Mouse (Mus musculus) embryonic facial prominence, embryonic 15.5 days (tissue): ENCODE measurements at regions not wholly inside any gene's neighbourhood (a gene's known extent, or its start where the extent isn't known, plus 50 kb on each side); places are given as distances from the start of the nearest gene placed in this dataset.

Experiments
- ATAC-seq: fragments of 200-750 bp; cut with Nextera tagmentation; 2 replicates; pipeline ENCODE4 v1.8.0; 2017; ENCODE audit warnings: low read depth, moderate TSS enrichment; ENCODE audit not compliant: insufficient number of reproducible peaks, low FRiP score, low TSS enrichment
- H3K27ac ChIP-seq: fragments of 300-500 bp; sonication (generic); replicated peaks from 2 replicates; pipeline ENCODE4 v1.5.1; 2015; ENCODE audit warnings: mild to moderate bottlenecking, inconsistent platforms
- H3K27me3 ChIP-seq: fragments of 300-500 bp; sonication (generic); 2 replicates; pipeline ENCODE4 v1.6.1; 2015; ENCODE audit warnings: inconsistent platforms
- H3K36me3 ChIP-seq: fragments of 300-500 bp; sonication (generic); 2 replicates; pipeline ENCODE4 v1.6.1; 2015; ENCODE audit warnings: mild to moderate bottlenecking, inconsistent platforms
- H3K4me1 ChIP-seq: fragments of 300-500 bp; sonication (generic); 2 replicates; pipeline ENCODE4 v1.6.1; 2015; ENCODE audit warnings: inconsistent platforms
- H3K4me2 ChIP-seq: fragments of 300-500 bp; sonication (generic); replicated peaks from 2 replicates; pipeline ENCODE4 v1.6.1; 2015; ENCODE audit warnings: mild to moderate bottlenecking, inconsistent platforms
- H3K4me3 ChIP-seq: fragments of 300-500 bp; sonication (generic); replicated peaks from 2 replicates; pipeline ENCODE4 v1.5.1; 2015; ENCODE audit warnings: mild to moderate bottlenecking, inconsistent platforms
- H3K9ac ChIP-seq: fragments of 300-500 bp; sonication (generic); 2 replicates; pipeline ENCODE4 v1.6.1; 2015; ENCODE audit warnings: inconsistent platforms
- H3K9me3 ChIP-seq: fragments of 300-500 bp; sonication (generic); replicated peaks from 2 replicates; pipeline ENCODE4 v1.6.1; 2016; ENCODE audit warnings: inconsistent platforms
- WGBS: fragments of 180-500 bp; shearing (Covaris S2); methylation state at CpG from one replicate; pipeline ENCODE4 v1.1.7; 2015; 5-methylcytosine and 5-hydroxymethylcytosine counted together

DNA sequence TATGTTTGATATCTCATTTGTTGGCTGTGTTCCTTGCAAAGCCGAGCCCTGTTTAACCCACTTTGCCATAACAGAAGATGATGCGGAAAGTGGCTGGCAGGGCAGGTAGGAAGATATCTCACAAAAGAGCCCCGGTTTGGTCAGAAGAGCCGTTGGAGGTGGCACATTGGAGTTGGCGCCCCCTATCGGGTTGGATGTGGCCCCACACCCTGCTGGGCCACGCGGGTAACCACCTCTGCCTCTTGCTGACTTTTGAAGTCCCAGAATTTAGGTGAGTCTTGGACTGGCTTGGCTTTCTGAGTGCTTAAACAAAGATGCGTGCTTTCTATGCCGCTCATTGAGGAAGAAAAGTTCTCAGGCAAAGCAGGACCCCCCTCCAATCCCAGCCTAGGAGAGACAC, 56.1 kb downstream of the Gm4791 start:
- Histone ChIP-seq H3K4me3 (no peak overlapping the region), H3K9me3 (0 out of 2 replicates have a peak, but pooled peaks cover 4% of the 10 kb centered on the region), H3K9ac (no peak overlapping the region), H3K27me3 (no peaks in the 10 kb centered on the region), H3K4me1 (no peaks in the 10 kb centered on the region), H3K36me3 (no peaks in the 10 kb centered on the region), H3K4me2 (no peak overlapping the region), H3K27ac (no peak overlapping the region)
- no peak for ATAC-seq
- 78% methylated on average over 10 of the region's 10 CpGs for WGBS

DNA sequence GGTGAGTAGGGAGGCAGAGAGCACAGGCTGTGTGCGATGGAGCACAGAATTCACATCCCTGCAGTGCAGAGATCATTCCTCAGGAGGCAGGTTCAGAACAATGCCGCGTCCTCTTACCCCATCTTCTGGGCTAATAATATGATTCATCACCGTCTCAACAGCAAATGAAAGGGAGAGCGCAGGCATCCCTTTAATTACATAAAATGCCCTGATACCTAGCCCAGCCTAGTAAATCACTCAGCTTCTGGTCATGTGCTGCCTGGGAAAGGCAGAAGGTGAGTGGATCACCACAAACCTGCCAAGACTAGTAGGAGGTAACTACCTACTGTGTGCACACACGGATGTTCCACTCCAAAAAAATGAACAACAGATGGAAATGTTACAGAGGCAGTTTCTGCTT, 57.0 kb downstream of the Gm4791 start:
- no peak overlapping the region for H3K4me2 ChIP-seq
- H3K9me3 ChIP-seq = no peaks in the 10 kb centered on the region
- no peak overlapping the region for H3K27ac ChIP-seq
- H3K36me3 ChIP-seq = no peaks in the 10 kb centered on the region
- H3K4me3 ChIP-seq = no peak overlapping the region
- H3K27me3 ChIP-seq = no peaks in the 10 kb centered on the region
- ATAC-seq = no peak
- H3K4me1 ChIP-seq = no peaks in the 10 kb centered on the region
- H3K9ac ChIP-seq = no peak overlapping the region
- 63% methylated on average over 6 of the region's 6 CpGs for WGBS

GRCm38 (mm10) chr9:47059339-47060005, 60.9 kb downstream of the Gm4791 start:
- Histone ChIP-seq H3K4me3 (no peak overlapping the region), H3K9me3 (no peaks in the 10 kb centered on the region), H3K27ac (no peak overlapping the region), H3K27me3 (no peaks in the 10 kb centered on the region), H3K4me1 (no peaks in the 10 kb centered on the region), H3K9ac (no peak overlapping the region), H3K4me2 (no peak overlapping the region), H3K36me3 (no peaks in the 10 kb centered on the region)
- WGBS = 57% methylated on average over 7 of the region's 7 CpGs
- ATAC-seq = no peak

- WGBS = 92% methylated on average over 2 of the region's 2 CpGs
- H3K4me3 ChIP-seq = no peak overlapping the region
Observed at GRCm38 (mm10) chr9:47060757-47061156, 62.2 kb downstream of the Gm4791 start.

GRCm38 (mm10) chr9:47062516-47062915, 64.0 kb downstream of the Gm4791 start:
- no peak for ATAC-seq
- no peaks in the 10 kb centered on the region for H3K9me3 ChIP-seq
- H3K4me3 ChIP-seq = no peak overlapping the region
- no peak overlapping the region for H3K27ac ChIP-seq
- no peak overlapping the region for H3K4me2 ChIP-seq
- H3K27me3 ChIP-seq = no peaks in the 10 kb centered on the region
- 63% methylated on average over 7 of the region's 7 CpGs for WGBS
- no peak overlapping the region for H3K9ac ChIP-seq
- H3K36me3 ChIP-seq = no peaks in the 10 kb centered on the region
- H3K4me1 ChIP-seq = no peaks in the 10 kb centered on the region

More at GRCm38 (mm10) chr9:47060757-47061156, 62.2 kb downstream of the Gm4791 start:
- Histone ChIP-seq H3K9me3 (no peaks in the 10 kb centered on the region), H3K4me1 (no peaks in the 10 kb centered on the region), H3K27ac (no peak overlapping the region), H3K9ac (no peak overlapping the region), H3K27me3 (no peaks in the 10 kb centered on the region), H3K4me2 (no peak overlapping the region), H3K36me3 (no peaks in the 10 kb centered on the region)
- ATAC-seq = no peak

- 72% methylated on average over 5 of the region's 5 CpGs for WGBS
- Histone ChIP-seq H3K9me3 (no peaks in the 10 kb centered on the region), H3K4me3 (no peak overlapping the region), H3K27me3 (no peaks in the 10 kb centered on the region), H3K9ac (no peak overlapping the region), H3K27ac (no peak overlapping the region), H3K4me1 (no peaks in the 10 kb centered on the region), H3K4me2 (no peak overlapping the region), H3K36me3 (no peaks in the 10 kb centered on the region)
- ATAC-seq = no peak
Observed at GRCm38 (mm10) chr9:47063751-47064150, 65.2 kb downstream of the Gm4791 start.

- Histone ChIP-seq H3K36me3 (no peaks in the 10 kb centered on the region), H3K9me3 (no peaks in the 10 kb centered on the region), H3K4me1 (peaks cover 3% of the 10 kb centered on the region; the same call in 1 of the 2 replicates), H3K9ac (no peak overlapping the region), H3K27ac (no peak overlapping the region), H3K4me3 (no peak overlapping the region), H3K27me3 (no peaks in the 10 kb centered on the region), H3K4me2 (no peak overlapping the region)
- ATAC-seq = no peak
- WGBS = 72% methylated on average over 5 of the region's 5 CpGs
Observed at GRCm38 (mm10) chr9:47064463-47065032, 66.0 kb downstream of the Gm4791 start.

- H3K9ac ChIP-seq = no peak overlapping the region
- H3K9me3 ChIP-seq = no peaks in the 10 kb centered on the region
- peaks cover 4% of the 10 kb centered on the region; the same call in 1 of the 2 replicates for H3K4me1 ChIP-seq
- no peak; the same call in 1 of the 2 replicates for ATAC-seq
- H3K4me3 ChIP-seq = no peak overlapping the region
- H3K27ac ChIP-seq = no peak overlapping the region
- WGBS = 13% methylated on average over 5 of the region's 5 CpGs
- no peak overlapping the region for H3K4me2 ChIP-seq
- H3K36me3 ChIP-seq = no peaks in the 10 kb centered on the region
- no peaks in the 10 kb centered on the region for H3K27me3 ChIP-seq
Observed at GRCm38 (mm10) chr9:47069436-47069835, 70.9 kb downstream of the Gm4791 start.

DNA sequence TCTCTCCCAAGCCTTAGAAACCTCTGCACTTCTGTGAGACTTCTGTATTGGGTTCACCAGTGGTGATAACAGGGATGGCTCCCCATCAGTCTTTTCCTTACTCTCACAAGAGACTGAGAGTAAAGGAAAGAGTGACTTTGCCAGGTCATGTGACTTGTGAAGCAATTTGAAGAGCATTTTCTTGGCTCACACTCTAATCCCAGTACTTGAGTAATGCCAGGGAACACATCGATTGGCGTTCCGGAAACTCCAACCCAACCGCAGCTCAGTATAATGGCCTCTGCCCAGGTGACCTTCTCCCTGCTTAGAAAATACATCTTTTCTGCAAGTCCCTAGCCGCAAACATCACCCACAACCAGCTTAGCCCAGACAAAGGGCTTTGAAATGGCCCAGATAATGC, 72.4 kb downstream of the Gm4791 start:
- no peaks in the 10 kb centered on the region for H3K36me3 ChIP-seq
- peaks cover 4% of the 10 kb centered on the region; the same call in 1 of the 2 replicates for H3K4me1 ChIP-seq
- WGBS = 81% methylated on average over 5 of the region's 5 CpGs
- ATAC-seq = no peak
- no peak overlapping the region for H3K4me2 ChIP-seq
- no peaks in the 10 kb centered on the region for H3K9me3 ChIP-seq
- no peak overlapping the region for H3K27ac ChIP-seq
- H3K4me3 ChIP-seq = no peak overlapping the region
- no peaks in the 10 kb centered on the region for H3K27me3 ChIP-seq
- H3K9ac ChIP-seq = no peak overlapping the region

- H3K36me3 ChIP-seq = no peaks in the 10 kb centered on the region
- no peaks in the 10 kb centered on the region for H3K4me1 ChIP-seq
- no peak overlapping the region for H3K9ac ChIP-seq
- no peaks in the 10 kb centered on the region for H3K9me3 ChIP-seq
- H3K27ac ChIP-seq = no peak overlapping the region
- no peak overlapping the region for H3K4me3 ChIP-seq
- no peaks in the 10 kb centered on the region; the same call in 1 of the 2 replicates for H3K27me3 ChIP-seq
- H3K4me2 ChIP-seq = no peak overlapping the region
- WGBS = 23% methylated on average over 6 of the region's 6 CpGs
- ATAC-seq = no peak
Observed at GRCm38 (mm10) chr9:47076946-47077345, 78.4 kb downstream of the Gm4791 start.

GRCm38 (mm10) chr9:47077416-47077815, 78.9 kb downstream of the Gm4791 start:
- H3K4me3 ChIP-seq = no peak overlapping the region
- H3K9me3 ChIP-seq = no peaks in the 10 kb centered on the region
- H3K27me3 ChIP-seq = no peaks in the 10 kb centered on the region; the same call in 1 of the 2 replicates
- 27% methylated on average over 2 of the region's 2 CpGs for WGBS
- no peaks in the 10 kb centered on the region for H3K4me1 ChIP-seq
- no peak overlapping the region for H3K9ac ChIP-seq
- H3K27ac ChIP-seq = no peak overlapping the region
- H3K36me3 ChIP-seq = no peaks in the 10 kb centered on the region
- no peak overlapping the region for H3K4me2 ChIP-seq
- no peak for ATAC-seq

DNA sequence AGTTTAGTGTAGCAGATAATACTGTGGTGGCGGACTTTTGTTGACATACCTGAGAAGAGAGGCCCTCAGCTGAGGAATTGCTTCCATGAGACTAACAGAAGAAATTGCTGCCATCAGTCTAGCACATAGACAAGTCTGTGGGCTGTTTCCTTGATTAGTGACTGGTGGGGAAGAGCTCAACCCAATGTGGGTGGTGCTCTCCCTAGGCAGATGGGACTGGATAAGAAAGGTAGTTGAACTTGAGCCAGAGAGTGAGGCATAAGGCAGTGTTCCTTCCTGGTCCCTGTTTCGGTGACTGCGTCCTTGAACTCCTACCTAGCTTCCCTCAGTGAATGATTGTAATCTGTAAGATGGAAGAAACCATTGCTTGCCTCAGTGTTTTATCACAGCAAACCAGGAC, 79.4 kb downstream of the Gm4791 start:
- no peak overlapping the region for H3K9ac ChIP-seq
- no peak overlapping the region for H3K4me3 ChIP-seq
- H3K4me2 ChIP-seq = no peak overlapping the region
- H3K36me3 ChIP-seq = no peaks in the 10 kb centered on the region
- no peak for ATAC-seq
- no peaks in the 10 kb centered on the region; the same call in 1 of the 2 replicates for H3K27me3 ChIP-seq
- WGBS = 93% methylated on average over 3 of the region's 3 CpGs
- no peaks in the 10 kb centered on the region for H3K4me1 ChIP-seq
- H3K27ac ChIP-seq = no peak overlapping the region
- H3K9me3 ChIP-seq = no peaks in the 10 kb centered on the region
